Mouse (Mus musculus) adrenal gland, adult 2 months (tissue): ENCODE data around the gene Pla2g4a. TPM values are rescaled to one million over a fixed set of nuclear protein-coding genes. Genes with fewer than 3 reads are reported as not detected.
"Not testable (repeated sequence)": the region's sequence is repeated elsewhere in the genome, so short reads cannot be mapped to it uniquely, and the experiment has no call there.

Source experiments
- DNase-seq: peaks from one replicate; pipeline ENCODE4 v3.0.0; 2021
- polyA plus RNA-seq: library from polyadenylated mRNA; depleted of rRNA; stranded (reverse); fragments of >200 nt; gene quantifications from 2 replicates; pipeline ENCODE4 v1.2.3, GENCODE M21; 2012
- total RNA-seq, 2 experiments: library from RNA; stranded (reverse); gene quantifications; 2 replicates each; pipeline ENCODE4 v1.2.3; 2021

Pla2g4a gene
- total and polyA plus RNA-seq, 3 experiments: 0.16 to 5.8 (median 4.1) TPM

DNA sequence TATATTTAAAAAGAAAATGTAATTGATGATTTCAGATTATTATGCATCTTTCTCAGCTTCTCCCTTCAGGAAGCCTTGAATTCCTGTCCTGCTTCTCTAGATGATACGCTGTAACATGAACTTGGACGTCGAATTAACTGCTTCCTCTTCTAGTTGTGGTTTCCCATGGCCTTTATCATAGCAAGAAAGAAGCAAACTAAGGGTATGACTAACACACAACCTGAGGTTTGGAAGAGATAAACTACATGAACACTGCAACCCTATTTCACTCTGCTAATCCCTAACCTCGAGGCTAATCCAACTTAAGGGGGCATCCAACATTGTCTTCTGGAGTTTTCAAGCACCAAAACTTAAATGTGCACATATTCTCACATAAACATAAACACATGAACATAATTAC, 23.3 kb downstream of the Pla2g4a start:
- no peak for DNase-seq

DNA sequence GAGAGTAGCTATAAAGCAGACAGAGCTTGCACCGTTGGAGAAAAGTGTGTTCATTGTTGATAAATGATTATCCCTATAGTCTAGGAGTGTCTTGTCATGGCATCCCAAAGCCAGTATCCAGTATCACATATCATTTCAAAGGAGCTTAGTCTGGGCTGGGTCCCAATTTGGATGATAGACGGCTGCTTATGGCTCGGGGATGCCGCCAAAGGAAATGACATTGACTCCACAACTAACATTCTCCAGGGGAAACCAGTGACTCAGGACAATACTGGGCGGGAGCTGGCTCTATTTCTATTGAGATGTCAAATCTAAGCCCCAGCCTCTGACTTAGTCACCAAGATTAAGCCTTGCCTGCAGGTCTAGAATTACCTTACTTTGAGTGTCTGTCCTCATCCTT, 31.9 kb downstream of the Pla2g4a start:
- no peak for DNase-seq

DNA sequence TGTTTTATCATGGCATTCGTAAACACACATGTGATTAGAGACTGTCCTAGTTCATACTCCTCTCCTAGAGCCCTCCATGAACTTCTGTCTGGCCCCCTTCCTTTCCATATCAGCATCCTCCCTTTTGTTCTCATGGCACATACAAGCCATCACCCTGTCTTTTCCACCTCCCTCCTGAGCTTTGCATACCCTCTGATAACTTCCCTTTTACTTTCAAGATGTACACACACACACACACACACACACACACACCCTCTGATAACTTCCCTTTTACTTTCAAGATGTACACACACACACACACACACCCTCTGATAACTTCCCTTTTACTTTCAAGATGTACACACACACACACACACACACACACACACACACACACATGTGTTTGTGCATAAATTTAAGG, 37.4 kb downstream of the Pla2g4a start:
- DNase-seq: not testable (repeated sequence)

DNA sequence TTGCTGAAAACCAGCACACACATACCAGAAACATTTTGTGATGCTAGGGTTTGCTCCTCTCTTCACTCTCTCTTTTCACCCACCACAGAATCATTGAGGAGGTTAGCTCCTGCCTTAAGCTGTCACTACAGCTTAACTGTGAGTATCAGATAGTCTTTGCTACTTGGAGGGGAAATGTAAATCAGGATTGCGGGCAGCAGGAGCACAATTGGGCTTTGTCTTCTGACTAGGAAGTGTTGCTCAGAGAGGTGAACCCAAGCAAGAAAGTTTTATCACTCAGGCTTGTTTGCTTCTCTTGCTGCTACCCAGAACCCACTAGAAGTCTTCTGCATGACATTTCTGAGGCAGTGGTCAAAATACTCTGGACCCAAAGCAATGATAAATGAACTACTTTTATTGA, 38.9 kb downstream of the Pla2g4a start:
- DNase-seq: no peak

DNA sequence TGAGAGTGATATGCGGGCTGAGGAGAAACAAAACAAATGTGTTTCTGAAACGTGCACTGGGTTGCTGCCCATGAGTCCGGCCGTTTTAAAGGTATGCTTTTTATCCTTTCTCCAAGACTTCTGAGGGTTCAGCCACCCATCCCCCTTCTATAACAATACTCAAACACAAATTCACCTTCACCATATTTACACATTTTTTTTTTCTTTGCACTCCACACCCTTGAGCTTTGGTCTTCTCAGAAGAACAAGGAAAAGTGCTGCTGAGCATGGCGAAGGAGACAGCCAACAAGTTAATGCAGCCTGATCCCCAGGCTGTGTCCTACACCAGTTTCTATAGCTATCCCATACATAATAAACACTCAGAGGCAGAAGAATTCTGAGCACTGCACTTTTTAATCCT, 39.8 kb downstream of the Pla2g4a start:
- no peak for DNase-seq

DNA sequence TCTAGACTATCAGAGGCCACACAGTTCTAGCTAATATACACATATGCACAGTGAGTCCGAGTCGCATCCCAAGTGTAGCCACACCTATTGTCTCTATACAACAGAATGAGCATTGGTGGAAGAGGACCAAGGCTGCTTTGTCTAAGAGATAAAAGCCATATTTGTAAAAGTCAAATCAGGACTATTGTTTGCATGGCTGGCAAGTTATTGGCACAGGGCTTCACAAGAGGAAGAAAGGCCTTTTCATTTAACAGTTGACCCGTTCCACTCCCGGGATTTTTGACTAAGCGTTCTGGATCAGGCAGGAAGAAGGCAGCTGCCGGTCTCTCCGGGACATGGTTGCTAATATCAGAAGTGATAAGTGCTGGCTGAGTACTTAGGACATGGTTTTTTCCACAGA, 41.8 kb downstream of the Pla2g4a start:
- DNase-seq: no peak

DNA sequence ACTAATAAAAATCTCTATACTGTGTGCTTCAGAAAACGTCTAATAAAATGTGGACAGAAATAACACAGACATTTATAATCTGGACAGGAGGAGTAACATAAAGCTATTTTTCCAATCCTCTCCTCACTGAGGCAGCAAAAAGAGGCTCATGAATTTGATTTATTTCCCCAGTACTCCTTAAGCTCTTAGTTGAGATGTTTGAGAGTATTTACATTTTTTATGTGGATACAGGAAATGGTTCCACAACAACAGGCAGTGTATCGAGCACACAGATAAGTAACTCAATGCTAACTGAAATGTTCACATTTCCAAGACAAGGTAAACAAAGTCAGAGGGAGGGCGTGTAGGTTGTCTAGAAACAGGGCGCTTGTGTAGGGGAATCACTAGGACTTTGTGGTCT, 48.1 kb downstream of the Pla2g4a start:
- DNase-seq: no peak

DNA sequence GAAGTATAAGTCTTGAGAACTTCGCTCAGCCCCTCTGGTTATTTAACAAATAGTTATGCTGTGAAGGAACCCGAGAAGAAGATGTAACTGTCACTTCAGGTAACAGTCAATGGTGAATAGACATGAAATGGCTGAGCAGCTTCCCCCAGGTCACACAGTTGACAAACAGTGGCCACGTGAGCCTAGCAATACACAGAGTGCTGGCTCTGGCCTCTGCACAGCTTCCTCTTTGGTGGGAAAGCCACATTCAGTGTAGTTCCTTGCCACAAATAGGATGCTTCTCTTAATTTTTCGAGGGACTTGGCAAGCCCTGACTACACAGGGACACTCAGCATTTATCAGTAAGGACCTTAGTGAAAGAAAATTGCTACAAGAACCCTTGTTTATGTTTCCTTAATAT, 50.0 kb downstream of the Pla2g4a start:
- no peak for DNase-seq

DNA sequence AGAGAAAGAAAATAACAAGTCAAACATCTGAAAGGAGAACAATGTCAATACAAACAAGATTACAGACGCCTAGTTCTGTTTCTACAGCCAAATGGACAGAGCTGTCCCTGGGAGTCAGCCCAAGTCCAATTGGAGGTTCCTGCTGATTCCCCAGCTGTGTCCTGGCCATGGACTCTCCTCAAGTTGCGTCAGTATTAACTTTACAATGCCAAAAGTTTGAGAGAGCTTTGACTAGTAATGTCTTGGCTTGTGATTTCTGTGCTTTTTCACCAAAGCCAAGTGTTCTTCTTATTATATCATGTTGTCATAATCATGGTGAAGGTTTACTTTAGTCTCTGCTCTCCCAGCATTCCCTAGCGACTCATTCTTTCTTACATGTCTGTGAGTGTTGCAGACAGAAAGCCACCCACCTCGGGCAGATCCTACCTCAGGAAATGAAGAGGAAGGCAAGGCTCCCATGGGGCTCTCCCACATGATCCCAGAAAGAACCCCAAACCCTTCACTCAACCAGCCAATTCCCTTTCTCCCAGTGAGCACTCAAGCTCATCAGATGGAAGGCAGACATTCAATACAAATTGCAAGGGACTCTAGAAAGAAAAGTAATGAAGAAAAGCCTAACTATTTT, 63.0 kb downstream of the Pla2g4a start:
- no peak for DNase-seq

DNA sequence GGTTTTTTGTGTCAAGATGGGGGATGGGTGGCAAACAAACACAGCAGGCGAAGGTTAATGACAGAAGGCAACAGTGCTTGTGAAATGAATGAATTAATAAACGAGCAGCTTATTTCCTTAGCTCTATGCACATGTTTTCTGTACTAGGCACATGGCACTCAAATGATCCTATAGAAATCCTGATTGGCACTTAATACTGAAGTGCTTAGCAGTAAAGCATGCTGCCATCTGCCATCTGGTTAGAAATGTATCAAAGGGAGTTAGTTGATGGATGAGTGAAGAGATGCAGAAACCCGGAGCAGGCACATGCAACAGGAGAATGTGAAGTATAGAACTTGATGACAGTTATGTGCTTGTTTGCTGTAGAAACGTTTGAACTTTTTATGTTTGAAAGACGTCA, 64.5 kb downstream of the Pla2g4a start:
- no peak for DNase-seq

DNA sequence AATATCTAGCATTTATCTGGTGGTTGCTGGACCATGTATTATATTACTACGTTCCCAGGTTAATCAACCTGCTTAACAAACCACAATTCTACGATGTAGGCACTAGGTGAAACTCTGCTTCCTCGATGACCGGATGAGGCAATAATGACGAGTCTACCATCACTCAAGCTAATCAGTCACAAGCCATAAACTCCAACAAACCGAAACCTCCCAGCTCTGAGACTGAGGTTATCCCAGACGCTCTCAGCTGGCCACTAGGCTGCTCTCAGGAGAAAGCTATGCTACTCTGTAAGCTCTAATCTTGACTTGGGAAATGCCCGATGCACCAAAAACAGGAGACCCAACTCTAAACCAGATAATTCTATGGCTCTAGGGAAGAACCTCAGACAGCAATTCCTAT, 66.2 kb downstream of the Pla2g4a start:
- no peak for DNase-seq

DNA sequence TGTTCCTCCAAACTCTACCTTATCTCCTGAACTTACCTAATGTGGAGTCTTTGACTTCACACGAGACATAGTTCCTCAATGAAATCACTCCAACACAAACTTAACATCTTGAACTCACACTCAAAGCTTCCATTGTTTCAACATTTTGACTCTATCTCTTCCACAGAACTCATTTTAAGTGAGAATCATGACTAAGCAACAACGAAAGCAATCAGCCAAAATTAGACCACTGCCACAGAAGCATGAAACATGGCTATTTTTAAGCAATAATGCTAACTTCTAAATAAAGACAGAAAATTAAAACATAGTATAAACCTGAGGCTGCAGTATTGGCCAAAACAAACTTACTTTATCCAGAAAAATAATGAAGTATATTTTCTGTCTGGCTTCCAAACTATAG, 67.2 kb downstream of the Pla2g4a start:
- DNase-seq: no peak

DNA sequence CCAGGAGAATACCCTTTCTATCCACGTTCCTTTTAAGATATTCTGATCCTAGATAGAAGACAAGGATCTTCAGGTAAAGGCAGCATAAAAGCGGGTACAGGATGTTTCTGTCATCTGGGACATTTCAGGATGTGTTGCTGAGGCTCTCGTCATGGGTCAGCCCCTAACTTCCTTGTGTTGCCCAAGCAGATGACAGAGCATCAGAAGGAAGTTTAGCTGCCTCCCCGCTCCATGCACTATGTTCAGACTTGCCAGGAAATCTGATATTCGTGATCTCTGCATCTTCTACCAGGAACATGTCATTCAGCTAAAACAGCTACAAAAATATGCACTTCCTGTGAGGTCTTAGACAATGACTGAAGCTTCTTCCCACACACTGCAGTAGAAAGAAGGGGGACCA, 70.0 kb downstream of the Pla2g4a start:
- no peak for DNase-seq

DNA sequence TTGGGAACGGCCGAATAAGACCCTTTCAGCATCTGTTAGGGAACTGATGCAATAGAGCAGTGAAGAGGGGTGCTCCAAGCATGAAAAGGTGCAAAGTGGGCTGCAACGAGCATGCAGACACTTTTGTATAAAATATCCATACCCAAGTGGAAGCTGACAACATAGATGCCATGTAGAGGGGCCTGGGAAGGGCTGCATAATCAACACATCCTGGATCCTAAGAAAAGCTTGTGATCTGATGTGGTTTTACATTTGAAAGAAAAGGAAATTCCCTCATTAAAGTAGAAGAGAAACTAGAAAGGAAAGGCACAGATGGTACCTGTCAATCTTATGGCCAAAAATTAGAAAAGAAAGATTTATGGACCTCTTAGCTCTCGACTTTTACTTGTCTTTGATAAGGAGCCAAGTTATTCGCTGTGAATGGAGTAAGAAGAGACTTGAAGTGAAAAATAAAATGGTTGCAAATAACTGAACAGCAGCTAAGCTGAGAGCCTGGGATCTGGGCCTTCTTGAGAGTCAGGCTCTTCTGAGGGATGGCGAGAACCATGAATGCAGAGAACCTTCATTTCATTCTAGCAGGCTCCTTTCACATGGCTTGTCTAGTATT, 78.6 kb downstream of the Pla2g4a start:
- DNase-seq: no peak

DNA sequence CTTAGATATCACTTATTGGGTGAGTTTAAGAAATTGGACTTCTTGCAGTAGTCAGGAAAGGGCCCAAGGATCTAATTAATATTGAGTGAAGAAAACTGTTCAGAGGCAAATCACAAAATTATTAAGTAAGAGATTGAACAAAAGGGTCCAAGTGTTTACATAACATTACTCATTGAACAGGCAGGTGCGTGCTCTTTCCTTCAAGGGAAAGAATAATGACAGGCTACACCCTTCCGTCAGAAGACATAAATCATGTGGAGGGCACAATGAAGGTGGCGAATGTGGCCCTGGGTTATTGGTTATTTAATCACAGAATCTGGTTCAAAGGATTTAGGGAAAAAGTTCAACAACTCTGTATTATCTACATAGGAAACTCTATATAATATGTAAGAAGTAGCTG, 82.9 kb downstream of the Pla2g4a start:
- DNase-seq: no peak

DNA sequence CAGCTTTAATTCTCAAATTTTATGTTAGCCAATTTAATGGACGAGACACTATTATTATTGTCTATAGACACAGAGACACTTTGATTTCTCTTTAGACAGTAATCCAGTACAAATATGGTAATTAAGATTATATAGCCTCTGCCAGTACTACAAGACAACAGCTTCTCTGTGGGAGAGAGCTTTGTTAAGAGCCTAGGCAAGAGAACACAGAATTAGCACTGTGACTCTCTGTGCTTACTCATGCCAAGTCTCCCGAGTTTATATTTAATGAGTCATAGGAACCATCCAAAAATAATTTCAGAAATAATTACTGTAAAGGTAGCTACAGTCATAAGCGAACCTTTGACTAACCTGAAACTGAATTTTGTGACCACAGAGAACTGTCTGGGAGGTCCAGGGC, 84.6 kb downstream of the Pla2g4a start:
- no peak for DNase-seq

DNA sequence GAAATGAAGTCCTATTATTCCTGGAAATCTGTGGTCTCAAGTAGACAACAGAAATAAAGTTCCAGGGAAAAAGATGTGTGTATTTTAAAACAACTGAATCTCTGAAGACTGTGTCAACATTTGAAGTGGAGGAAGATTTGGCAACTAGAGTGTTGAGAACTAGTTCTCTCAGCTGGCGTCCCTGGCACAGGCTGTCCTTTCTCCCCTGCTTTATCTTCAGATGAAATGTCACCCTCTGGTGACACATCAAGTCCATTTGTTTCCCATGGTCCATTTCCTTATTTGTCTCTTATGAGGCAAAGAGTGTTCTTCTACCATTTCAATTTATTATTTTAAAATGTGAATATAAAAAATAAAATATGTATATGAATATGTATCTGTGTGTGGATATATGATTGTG, 89.5 kb downstream of the Pla2g4a start:
- DNase-seq: no peak

DNA sequence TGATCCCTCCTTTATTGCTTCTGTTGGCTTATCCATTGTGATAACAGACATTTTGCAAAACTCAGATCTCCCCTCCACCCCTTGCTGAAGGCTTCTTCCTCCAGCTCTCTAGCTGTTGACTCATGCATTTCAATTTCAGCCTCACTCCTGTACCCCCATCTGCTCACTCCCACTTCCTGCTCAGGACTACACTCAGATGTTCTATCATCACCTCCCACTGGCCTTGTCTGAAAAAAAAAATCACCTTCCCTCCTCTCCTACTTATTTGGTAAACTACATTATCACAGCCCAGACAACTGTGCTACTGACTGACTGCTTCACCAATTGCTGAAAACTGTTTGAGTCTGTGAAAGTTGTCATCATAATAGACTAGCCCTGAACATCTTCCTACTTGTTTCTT, 93.8 kb downstream of the Pla2g4a start:
- DNase-seq: no peak

DNA sequence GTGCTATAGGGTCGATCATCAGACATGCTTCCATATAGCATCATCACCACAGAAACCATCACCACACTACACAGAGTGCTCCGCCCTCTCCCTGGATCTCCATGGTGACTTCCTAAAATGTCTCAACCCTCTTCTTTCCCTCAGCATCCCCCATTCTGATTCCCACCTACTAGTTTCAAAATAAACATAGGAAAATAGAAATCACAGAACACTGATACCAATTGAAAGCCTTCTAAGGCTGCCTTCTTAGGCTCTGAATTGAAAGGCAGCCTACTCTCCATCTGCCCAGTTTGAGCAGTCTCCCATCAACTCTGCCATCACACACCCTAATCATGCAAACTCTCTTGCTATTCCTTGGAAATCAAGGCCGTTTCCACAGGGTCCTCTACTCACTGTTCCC, 94.9 kb downstream of the Pla2g4a start:
- DNase-seq: no peak

DNA sequence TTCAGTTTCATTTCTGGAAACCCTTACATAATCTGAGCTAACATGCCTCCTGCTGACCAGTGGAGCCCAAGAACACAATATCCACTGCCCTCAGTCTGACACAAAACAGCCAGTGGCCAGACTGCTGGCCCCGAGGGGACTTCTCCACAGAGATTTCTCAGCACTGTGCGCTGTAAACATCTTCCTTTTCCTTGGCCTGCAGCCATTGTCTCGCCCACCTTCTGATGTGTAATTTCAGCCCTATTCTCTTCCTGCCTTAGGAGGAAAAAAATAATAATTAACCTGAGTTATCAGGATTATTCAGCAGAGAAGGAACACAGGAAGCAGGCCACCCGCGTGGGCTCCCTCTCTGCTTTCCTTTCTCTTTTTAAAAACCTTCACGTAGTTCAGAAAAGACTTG, 98.3 kb downstream of the Pla2g4a start:
- peak; percentile 15 for DNase-seq

DNA sequence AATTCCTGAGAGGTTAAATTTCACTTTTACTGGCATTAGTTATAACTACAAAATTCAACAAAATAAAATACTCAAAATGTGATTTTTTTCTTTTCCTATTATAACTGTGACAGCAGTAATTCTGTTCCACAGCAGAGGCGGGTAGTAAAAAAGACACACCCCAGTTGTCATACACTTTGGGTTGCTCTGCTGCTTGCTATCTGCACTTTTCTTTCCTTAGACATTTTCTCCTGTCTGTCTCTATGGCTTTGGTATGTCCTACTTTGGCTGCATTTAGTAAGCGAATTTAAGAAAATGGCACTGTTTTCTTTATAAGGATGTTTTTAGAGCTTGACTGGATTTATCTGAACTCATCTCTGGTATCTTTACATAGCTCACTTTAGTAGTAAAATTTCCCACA, 98.9 kb downstream of the Pla2g4a start:
- no peak for DNase-seq

DNA sequence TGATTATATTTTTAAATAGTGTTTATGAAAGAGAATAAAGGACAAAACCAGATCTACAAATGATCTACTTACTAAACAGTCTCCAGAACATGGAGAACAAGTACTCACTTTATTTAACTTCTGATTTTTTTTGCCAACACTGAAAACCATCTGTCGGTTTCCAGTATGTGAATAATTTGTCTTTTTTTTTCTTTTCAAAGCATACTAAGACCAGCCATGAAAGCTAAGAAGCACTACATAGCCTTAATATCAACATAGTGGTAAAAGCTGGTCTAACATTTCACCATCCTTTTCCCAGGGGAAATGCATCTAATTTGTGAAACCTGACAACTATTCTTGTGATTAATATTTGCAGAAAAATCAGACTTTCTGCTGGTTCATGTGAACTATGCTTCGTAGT, 99.5 kb downstream of the Pla2g4a start:
- DNase-seq: no peak

DNA sequence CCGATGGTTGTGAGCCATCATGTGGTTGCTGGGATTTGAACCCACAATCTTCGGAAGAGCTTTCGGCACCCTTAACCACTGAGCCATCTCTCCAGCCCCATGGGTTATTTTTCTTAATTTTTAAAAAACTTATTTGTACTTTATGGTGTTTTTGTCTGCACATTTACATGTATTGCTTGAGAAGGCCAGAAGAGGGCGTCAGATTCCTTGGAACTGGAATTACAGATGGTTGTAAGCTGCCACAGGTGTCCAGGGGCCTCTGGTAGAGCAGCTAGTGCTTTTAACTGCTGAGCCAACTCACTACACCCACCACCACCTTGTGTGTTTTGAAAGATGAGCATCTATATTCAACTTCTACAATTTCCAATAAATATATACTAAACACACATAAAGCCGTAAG, 102.4 kb downstream of the Pla2g4a start:
- no peak for DNase-seq

DNA sequence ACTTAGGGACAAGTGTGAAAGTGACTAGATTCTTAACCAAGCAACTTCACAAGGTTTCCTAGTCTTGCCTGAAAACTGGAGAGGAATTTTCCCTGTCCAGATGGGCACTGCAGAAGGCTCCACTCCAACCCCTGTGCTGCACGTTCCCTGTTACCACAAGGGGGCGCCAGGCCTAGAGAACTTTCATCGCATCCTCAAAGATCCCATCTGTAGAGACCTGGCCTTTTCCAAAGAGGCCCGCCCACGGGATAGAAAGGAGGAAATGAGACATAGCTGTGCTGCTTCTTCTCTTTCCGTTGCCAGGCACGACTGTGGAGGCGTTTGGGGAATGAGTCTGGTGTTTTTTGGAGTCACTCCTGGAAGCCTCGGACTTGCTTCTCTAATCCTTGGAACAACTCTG, 104.4 kb downstream of the Pla2g4a start:
- peak; percentile 68 for DNase-seq

DNA sequence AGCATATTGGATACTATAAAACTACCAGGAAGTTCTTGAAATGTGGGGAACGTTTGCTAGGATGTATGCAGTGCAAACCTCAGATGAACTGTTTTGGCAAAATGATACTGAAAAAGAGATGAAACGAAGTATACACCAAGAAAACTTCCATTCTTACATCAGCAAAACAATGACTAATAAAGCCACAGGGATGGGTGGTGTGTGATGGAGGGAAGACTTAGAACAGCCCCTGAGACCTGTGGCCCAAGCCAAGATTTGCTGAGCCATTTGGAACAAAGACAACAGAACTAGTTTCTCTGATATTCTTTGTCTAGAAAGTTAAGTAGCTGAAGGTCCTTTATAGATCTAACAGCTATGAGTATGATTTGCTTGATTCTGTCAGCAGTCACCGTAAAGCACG, 105.5 kb downstream of the Pla2g4a start:
- DNase-seq: no peak
